Mouse (Mus musculus): ENCODE data around the gene Bub1b. TPM values are rescaled to one million over a fixed set of nuclear protein-coding genes. Genes with fewer than 3 reads are reported as not detected.
"Not testable (repeated sequence)": the region's sequence is repeated elsewhere in the genome, so short reads cannot be mapped to it uniquely, and the experiment has no call there.

Gene Bub1b
- 1 to 10 TPM; 1.0 to 1.2 TPM for total RNA-seq (2021)
- long read RNA-seq, experiment 1 = 0 reads
- long read RNA-seq, experiment 2 = 0 reads

GRCm38 (mm10) chr2:118597673-118598568, at the start of gene Bub1b:
Gene Bub1b (plus strand): TSS chr2:118598211.
- DNase-seq = peak; percentile 87

- peak; percentile 35 for DNase-seq
These were observed 49.4 kb upstream of the Bub1b start for GRCm38 (mm10) chr2:118548421-118549221.

- peak; percentile 97 for DNase-seq
These were observed 48.2 kb upstream of the Bub1b start, which contains the start of gene Bmf for GRCm38 (mm10) chr2:118549507-118550473. Gene Bmf (minus strand): TSS chr2:118549687.

DNA sequence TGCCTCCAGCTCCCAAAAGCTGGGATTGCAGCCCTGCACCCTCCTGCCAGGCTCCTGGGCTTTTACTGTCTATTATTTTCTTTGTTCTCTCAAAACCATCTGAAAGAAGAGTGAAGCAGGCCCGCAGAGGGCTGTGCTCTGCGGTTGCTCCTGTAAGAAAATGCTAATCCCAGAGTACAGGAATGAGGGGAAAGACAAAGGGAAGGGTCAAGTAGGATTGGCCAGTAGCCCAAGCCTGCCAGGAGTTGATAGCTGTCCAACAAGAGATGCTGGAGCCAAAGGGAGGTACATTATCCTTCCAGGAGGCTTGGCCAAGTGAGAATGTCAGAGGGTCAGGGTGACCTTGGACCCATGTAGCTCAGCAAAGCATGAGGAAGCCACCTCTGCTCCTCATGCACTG, 46.4 kb upstream of the Bub1b start:
- DNase-seq = no peak

GRCm38 (mm10) chr2:118554356-118554990, 43.5 kb upstream of the Bub1b start:
- not testable (repeated sequence) for DNase-seq

GRCm38 (mm10) chr2:118558426-118558825, 39.6 kb upstream of the Bub1b start:
- no peak for DNase-seq

DNA sequence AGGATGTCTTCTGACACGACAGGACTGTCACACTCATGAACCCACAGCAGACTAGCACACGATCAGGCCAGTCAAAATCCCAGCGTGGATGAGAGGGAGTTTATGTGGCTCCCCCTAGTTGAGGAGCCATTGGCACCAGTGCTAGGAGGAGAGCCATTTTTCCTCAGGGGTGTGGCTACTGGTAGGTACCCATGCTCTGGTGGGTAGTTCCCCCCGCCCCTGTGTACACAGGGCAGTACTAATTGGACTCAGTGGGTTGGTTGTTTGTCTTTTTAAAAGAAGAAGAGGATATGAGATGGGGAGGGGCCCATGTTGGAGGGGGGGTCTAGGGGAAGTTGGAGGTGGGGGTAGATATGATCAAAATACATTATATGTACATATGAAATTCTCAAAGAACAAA, 36.0 kb upstream of the Bub1b start:
- DNase-seq = no peak

DNA sequence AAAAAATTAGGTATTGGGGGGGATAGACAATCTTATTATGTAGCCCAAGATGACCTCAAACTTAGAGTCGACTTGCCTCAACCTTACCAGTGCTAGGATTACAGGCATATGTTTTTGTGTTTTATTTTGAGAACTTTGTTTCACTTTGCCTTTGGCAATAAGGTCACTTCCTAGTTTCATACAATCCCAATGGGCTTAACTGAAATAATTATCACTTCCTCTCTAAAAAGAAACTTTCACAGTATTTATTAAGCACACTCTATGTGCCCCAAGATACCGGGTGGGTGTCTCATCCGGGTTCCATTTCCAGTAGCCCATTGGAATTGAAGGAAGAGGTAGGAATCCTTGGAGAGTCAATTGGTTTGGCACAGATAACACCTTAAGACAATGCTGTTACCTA, 35.6 kb upstream of the Bub1b start:
- DNase-seq = no peak

DNA sequence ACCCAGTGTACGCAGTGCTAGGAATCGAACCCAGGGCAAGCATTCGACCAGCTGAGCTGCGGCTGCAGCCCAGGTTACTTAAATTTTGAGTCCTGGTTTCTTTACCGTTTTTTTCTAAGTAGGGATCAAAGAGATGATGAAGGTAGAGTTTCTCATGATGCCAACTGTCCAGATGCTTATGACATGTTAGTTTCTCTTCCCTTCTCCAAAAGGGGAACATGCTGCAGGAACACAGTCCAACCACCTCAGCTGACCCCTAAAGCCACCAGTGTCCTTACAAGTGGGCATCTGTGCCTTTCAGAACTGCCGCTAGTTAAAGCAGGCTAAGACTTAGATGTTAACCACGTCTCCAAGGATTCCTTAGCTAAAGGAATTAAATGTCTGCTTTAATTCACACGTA, 30.8 kb upstream of the Bub1b start:
- DNase-seq = no peak

DNA sequence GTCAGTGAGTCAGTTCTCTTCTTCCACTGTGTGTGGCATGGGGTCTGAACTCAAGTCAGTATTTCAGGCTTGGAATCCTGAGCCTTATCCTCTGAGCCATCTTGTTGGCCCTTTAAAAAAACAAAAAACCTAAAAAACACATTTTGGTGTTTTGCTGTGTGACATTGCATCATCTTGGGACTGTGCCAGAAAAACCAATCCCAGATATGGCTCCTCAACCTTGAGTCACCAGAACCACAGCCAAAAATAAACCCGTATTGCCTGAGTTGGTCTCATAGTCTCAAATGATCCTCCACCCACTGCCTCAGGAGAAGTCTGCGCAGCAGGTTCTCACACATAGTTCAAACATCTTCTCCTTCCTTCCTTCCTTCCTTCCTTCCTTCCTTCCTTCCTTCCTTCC, 27.1 kb upstream of the Bub1b start:
- no peak for DNase-seq

DNA sequence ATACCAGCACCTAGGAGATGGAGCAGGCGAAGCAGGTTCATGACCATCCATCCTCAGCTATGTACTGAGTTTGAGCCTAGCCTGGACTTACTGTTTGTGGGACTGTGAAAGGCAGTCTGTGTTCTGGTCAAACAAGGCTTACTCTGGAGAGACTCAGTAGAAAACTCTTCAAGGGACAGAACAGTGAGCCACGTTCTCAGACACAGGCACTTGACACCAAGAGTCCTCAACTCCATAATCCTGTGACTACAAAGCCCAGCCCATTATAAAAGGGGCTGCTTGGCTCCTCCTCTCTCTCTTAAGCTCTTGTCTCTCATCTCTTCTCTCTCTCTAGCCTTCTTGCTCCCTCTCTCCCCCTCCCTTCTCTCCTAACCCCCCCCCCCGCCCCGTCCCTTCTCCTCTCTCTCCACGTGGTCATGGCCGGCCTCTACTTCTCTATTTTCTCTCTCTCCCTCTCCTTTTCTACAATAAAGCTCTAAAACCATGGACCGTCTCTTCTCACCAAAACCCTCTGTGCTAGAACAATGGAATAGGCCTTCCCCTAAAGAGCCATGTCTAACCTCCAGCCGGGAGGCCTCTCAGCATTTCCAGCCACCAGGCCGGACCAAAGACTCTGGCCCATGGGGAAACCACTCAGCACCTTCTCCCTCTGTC, 25.7 kb upstream of the Bub1b start:
- no peak for DNase-seq

DNA sequence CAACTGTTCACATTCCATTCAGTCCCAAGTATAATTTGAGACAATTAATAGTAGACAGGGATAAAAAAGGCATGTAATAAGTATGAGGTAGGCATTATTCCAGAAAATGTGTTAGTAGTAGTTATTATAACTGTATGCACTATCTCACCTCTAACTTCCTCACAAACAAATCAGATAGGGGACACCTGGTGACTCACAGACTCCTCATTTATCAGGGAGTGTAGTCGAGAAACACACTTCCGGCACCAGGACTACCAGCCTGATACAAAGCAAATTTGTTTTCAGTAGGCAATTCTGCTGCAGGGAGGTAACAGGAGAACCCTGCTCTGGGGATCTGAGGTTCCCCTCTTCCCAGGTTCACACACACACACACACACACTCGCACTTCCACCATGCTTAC, 24.9 kb upstream of the Bub1b start:
- DNase-seq = no peak

DNA sequence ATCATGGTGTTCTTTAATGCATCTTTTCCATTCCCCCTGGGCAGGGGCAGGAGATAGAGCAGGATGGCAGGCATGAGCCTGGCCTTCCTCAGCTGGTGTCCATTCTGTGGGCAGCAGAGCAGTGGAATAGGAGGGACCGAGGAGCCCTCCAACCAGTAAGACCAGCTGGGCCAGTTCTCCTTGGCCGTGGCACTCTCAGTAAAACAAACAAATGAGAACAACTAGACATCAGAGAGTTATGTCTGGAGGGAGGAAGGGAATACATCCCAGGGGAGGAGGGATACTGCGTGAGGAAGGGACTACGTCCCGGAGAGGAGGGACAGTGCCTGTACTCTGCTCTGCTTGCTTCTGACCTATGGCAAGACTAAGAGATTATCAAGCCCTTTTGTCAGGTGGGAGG, 12.0 kb upstream of the Bub1b start:
- no peak for DNase-seq

GRCm38 (mm10) chr2:118587686-118588085, 10.3 kb upstream of the Bub1b start:
- no peak for DNase-seq

- DNase-seq = no peak
These were observed 6.9 kb upstream of the Bub1b start for GRCm38 (mm10) chr2:118591083-118591482.

GRCm38 (mm10) chr2:118599087-118599486, 1.1 kb downstream of the Bub1b start:
- DNase-seq = no peak

DNA sequence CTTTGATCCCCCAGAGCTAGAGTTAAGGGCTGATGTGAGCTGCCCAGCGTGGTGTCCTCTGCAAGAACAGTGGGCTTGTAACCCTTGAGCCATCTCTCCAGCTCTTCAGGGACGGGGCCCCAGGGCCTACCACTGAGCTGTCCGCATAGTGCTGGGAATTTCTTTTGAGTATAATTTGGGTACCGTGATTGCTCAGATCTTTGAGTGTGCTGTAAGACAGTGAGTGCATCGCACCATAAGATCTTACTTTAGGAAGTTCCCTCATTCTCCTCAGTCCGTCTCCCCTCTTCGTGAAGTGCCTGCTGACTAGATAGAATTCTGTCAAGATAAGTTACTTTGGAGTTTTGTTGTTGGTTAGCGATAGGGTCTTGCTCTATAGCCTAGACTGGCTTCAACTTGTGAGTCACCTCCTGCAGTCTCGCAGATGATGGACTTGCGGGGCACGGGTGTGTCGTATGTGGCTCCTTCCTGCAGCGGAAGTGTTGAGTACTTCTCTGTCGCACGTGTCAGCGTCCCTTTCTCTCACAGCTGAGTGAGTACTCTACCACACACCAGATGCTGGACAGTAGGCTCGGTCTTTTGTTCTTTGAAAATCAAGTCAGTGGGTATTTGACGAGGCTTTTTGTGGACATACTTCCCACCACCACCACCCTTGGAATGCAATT, 3.7 kb downstream of the Bub1b start:
- no peak for DNase-seq

- no peak for DNase-seq
These were observed 6.1 kb downstream of the Bub1b start for GRCm38 (mm10) chr2:118604091-118604490.

DNA sequence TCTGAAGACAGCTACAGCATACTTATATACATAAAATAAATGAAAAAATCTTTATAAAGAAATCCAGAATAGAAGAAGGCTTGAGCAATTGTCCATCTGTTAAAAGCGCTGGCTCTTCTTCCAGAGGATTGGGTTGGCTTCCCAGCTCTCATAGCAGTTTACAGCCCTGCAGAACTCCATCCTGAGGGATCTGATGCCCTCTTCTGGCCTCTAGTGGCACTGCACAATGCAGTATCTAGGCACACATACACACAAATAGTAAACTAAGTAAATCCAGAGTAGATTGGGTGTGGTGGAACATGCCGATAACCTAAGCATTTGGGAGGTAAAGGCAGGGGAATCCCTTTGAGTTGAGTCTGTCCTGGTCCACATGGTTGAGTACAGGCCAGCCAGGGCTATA, 8.0 kb downstream of the Bub1b start:
- DNase-seq = no peak

DNA sequence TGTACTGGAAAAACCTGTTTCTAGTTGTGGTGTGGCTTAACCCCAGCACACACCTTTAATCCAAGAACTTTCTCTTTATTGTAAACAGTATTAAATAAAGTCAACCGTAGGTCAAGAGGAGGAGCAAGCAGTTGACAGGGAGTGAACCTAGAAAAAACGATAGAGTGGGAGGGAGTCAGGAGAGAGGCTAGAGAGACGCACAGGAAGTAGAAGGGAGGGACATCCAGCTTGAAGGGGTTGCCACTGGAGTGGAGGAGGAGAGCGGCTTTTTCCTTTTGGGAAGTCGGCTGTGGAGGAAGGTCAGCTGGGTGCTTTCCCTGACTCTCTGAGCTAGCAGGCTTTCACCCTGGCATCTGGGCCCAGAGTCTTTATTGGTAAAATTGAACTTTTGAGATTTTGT, 9.0 kb downstream of the Bub1b start:
- DNase-seq = no peak

Measured in gastrocnemius, postnatal 25 days (tissue).